Mouse (Mus musculus): Measurements from ENCODE around the gene Shc4.

DNA sequence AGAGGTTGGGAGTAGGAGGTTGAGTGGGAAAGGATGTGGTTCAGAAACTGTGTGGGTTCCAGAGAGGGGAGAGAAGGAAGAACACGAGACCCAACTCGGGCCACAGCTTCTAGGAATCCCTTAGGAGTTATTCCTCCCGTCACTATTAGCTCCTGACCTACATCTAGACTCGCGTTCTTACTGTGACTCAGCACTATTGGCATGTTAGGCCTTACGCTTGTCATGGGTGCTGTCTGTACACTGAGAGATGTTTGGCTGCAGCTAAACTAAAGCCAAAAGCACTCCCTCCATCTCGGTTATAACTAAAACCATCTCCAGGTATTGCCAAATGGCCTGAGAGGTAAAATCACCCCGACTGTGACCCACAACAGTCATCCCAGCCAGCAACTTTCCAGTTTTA lies 7.3 kb downstream of the Shc4 start:
- TF ChIP-seq CTCF (conservative IDR thresholded peaks at IDR 0.05; ENCODE audit: low read length) (no peak), POU5F1 (IDR thresholded peaks at IDR 0.05; ENCODE audit: borderline replicate concordance, low read length) (no peak), NANOG (IDR thresholded peaks at IDR 0.05; ENCODE audit: borderline replicate concordance, low read length) (no peak)
